Mouse (Mus musculus) spleen, postnatal 14 days (tissue): Measurements from ENCODE around the gene Mcf2.

Experiments
- DNase-seq, 2 experiments: peaks; one replicate each; pipeline ENCODE4 v3.0.0; 2021 to 2022; ENCODE audit warnings: low spot score in 2 of 2

Mcf2 gene

DNA sequence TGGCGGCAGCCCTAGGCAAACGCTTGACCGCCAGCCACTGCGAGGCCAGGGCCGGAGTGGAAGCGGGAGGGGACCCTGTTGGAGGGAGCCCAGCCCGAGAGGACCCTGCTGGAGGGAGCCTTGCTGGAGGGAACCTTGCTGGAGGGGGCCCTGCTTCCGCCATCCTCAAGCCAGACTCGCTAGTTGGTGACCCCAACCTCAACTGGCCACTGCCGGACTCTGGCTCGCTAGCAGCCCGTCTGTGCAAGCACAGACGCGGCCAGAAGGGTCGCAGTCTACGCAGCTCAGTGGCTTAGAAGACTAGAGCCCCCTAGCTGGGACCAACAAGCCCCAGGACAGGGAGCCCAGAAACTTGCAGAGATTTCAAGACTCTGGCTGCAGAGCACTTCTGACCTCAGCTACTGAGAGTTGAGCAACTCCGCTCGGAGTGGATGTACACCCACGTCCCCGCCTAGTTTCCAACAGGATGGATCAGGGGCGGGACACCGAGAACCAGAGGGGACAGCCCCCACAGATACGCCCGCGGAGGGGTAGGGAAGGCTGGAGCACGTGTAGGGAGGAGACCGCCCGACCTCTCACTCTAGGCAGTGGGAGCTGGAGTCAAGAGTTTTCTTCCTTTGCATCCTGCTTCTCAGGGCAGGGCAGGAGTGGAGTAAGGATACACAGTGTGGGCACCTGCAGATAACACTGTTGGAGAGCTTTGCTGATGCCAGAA, at the start of gene Mcf2:
Gene Mcf2 (minus strand): TSS at position 346 of the 715 bp plus-strand sequence.
- no peak for DNase-seq

DNA sequence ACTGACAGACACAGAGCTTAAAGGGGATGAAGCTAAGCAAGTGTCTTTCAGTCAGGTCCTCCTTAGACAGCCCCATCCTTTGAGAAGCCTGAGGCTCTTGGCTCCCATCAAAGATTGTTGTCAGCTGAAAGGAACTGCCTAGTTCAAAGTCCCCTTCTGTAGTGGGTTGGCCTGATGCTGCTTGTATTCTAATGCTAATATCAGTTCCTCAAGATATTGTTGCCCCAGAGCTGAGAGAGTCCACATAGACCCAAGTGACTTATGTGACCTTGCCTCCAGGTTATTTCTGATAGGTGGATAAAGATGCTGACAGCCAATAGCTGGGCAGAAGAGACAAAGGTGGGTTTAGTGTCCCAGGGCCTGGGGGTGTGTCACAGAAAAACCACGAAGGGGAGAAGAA, 8.8 kb upstream of the Mcf2 start:
- DNase-seq = no peak

DNA sequence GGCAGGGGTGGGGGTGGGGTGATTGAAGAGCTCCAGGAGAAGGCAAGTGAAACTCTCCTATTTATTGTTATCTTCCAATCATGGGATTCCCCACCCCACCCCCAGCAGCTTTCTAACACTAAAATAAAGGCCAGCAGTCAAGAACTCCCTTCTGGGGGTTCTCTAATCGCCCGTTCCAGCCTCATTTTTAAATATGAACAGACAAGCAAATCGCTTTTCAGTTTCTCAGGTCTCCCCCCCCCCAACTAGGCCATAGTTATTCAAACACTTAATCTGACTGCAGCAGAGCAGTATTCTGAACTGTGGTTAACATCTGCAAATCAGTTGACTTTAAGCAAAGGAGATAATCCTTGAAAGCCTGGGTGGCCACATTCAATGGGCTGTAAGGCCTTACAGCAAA, 3.7 kb upstream of the Mcf2 start:
- DNase-seq = no peak

DNA sequence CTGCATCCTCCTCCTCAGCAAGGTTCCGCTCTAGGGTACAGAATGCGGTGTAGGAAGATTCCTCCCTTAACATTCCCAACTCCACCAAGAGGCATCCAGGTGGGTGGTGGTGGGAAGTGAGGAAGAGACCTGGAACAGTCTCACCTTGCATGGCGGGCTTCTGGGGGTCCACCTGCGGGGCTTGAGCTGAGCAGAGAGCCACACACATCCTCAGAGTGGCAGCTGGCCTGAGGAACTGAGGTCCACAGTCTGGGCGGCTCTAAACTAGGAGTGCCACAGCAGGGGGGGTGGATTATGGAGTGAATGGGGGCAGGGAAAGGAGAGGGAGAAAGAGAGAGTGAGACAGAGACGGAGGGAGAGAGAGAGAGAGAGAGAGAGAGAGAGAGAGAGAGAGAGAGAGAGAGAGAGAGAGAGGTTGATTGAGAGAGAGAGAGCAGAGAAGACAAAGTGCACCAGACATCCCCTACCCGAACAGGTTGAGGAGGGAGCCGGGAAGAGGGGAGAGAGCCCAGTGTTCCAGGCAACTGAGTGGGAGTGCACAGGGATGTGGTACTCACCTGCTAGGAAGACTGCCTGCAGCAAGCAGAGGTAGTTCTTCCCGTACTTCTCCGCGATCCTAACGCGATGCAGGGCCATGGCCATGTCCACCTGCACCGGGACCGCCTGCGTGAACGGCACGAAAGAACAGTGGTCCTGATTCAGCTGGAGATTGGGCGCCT, 705 bp downstream of the Mcf2 start:
- no peak for DNase-seq

DNA sequence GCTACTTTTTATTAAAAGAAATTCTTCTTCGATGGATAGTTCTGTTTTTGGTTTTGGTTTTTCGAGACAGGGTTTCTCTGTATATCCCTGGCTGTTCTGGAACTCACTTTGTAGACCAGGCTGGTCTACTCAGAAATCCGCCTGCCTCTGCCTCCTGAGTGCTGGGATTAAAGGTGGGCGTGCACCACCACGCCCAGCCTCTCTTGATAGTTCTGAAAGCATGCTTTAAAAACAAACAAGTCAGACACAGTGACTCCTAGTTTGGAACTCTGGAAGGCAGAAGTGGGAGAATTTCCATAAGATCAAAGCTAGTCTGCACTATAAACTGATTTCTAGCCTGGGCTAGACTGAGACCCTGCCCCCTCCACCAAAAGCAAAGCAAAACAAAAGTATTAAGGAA, 8.8 kb downstream of the Mcf2 start:
- no peak for DNase-seq

DNA sequence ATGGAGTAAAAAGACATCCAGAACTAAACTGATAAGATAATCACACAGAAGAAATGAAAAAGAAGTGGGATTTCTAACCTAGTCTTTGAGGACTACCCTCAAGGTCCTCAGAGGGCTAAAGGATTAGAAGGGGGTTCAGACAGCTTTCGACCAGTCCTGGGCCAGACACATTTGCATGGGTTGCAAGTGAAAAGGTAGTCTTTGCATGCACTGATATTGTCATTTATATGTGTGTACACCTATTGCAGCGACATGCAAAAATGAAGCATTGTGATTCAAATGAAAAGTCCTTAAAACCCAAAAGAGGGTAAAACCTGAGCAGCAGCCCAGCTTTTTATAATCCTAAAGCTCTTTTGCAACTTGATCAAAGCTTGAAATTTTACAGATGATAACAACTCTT, 9.4 kb downstream of the Mcf2 start:
- no peak for DNase-seq

DNA sequence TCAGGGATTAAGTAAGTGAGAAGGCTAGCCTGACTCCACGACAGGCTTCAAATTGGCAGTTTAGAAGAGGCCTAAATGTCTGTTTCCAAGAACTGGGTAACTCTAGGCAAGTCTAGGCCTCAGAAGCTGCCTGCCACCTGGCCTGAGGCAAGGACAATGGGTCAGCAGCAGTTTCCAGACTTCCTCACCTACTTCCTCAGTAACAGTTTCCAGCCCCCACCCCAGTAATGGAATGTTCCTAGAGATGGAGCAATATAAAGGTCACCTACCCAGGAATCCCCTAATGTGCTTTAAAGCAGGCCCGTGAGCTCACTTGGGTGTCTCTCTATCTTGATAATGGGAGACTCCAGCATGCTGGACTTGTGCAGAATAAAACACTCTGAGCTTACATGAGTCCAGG, 10.1 kb downstream of the Mcf2 start:
- DNase-seq = no peak

DNA sequence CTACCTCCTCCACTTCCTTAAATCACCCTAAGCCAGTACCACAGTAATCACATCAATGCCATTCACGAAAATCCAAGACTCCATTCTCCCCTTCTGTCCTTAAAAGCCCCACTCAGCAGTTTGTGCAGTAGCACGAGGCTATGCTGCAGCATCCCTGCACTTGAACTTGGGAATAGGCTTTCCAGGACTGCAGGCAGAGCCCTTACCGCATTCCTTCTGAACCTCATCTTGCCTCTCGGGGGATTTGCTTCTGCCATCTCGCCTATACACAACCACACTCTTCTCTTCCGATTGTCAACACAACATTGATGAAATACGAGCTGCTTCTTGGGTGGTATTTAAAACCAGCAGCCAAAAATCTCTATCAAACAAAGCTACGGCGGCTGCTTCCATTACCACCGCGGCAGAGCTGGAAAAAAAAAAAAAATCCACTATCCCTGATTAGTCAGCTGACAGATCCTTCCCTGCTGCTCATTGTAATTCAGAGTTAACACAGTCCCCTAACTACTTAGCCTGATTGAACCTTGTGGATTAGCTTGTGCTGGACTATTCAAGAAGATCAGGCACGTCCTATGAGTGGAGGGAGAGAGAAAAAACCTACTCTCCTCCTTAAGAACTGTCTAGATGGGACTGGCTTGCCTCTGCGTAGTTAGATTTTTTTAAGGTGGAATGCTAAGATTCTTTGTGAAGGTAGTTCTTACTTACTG, 31.5 kb downstream of the Mcf2 start:
- no peak for DNase-seq

DNA sequence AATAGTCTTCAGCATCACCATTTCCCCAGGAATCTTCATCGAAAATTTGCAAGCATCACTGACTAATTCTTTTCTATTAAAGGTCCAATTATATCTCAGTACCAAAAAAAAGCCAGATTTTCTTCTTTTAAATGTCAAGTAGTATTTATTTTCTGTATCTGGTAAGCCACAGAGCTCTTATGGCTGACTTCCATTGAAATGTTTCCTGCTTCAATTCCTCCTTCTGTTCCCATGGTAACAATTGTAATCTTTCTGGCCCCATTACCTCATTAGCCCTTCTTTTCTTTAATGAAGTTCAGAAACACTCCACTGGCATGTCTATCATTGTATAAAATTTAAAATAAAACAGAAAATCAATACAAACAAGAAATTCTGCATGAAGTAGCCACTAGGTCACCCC, 103.5 kb downstream of the Mcf2 start:
- no peak for DNase-seq

DNA sequence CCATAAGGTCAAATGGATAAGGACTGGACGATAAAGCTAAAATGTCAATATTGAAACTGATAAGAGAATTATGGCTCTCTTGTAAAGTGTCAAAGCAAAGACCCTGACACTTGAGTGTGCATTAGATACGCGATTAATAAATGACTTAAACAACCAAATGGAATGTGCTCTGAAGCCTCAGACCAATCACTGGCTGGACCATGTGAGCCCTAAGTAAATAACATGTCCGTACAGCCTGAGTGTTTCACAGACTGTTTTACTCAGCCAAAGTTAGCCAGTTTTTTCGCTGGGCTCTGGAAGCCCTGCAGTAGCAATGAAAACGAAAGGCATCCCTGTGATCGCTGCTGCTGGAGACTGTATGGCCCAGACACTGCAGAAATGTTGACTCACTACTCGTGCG, 123.7 kb downstream of the Mcf2 start:
- DNase-seq = no peak

DNA sequence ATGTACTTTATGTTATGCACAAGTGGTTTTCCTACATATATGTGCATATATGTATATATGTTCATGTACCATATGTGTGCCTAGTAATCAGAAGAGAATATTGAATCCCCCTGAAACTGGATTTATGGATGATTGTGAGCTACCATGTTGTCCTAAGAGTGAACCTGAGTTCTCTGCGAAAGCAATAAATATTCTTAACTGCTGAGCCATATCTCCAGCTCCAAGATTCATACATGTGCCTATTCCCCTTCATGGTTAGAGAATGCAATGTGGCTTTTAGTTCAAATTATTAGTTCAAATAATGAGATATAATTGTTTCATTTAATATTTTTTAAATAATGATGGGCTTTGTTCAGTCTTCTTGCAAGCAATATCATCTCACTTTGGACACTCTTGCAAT, 124.1 kb downstream of the Mcf2 start:
- no peak for DNase-seq

DNA sequence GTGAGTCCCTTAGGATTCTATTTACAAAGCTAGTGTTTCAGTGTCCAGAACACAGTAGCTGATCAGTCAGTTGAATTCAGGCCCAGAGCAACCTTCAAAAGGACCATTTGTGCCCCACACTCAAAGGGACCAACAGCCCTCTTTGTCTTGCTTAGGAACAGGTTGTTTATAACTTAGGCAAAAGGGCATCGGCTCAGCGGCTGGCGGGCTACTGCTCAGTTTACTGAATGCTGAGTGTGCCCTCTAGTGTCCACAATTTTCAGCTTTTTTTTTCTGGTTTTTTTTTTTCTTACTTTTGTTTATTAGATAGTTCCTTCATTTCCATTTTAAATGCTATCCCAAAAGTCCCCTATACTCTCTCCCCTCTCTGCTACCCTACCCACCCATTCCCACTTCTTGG, 152.2 kb downstream of the Mcf2 start:
- DNase-seq = peak in 1 of 2 experiments; percentile 8

DNA sequence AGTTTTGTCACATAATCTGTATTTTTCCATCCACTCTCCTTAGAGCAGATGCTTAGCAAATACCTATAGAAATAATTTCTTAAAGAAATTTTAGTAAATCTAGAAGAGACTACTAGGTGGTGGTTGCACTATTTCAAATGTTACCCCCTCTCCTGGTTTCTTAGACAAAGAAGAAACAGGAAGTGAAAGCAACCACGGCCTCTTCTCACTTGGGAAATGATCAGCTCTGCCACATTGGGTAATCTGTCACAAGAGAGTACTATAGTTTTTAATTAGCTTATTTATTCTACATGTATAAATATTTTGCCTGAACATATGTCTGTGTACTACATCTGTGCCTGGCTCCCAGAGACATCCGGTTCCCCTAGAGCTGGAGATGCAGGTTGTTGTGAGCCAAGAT, 157.3 kb downstream of the Mcf2 start:
- no peak for DNase-seq

DNA sequence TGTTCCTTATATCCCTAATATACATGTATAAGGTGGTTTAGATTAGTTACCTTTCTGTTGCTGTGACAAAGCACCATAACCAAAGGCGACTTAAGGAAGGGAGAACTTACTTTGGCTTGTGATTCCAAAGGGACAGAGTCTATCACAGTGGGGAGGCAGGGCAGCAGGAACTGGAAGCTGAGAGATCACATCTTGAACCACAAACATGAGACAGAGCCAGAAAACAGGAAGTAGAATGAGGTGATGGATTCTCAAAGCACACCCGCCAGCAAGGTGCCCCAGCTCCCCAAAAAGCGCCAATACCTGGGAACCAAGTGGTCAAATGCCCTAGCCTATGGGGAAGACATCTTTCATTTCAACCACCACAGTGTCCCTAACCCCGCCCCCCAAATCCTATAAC, 157.9 kb downstream of the Mcf2 start:
- no peak for DNase-seq

DNA sequence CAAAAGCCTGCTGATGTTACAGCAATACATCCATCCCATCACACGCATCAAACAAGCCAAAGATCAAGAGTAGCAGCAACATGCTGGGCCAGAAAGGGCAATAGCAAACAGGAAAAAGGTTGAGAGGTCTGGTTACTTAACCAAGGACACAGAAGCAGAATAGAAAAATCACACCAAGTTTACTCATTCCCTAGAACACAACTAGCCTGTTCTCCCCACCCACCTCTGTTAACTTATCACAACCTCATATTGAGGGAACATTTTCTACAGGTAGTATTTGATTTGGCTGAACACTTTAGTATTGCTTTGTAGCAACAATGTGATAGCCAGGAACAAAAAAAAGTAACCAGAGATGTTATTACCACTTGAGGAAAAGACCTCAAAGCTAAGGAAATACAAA, 164.3 kb downstream of the Mcf2 start:
- DNase-seq = no peak

DNA sequence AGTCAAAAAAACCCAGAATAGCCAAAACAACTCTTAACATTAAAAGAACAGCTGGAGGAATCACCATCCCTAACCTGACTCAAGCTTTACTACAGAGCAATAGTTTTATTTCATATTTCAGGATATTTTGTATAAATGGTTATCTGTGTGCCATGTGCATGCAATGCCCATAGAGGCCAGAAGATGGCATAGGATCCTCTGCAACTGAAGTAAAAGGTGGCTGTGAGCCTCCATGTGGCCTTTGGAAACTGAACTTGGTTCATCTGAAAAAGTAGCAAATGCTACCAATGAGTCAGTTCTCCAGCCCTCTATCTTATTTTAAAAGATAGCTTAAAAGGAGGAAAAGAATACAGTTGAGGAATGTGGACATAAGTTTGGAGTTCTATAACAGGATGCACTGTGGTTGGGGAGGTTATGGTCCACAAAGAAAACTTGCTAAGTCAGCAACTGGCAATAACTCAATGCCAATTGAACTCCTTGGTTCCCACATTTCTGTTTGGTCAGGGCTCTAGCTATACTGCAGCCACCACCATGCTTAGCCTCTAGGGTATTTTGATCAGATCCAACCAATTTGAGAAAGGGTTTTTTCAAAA, 165.7 kb downstream of the Mcf2 start:
- peak in 1 of 2 experiments; percentile 17 for DNase-seq
